Mouse (Mus musculus) bone marrow macrophage, adult 2 months (primary cell): ENCODE measurements around the gene Dctn3. TPM values are rescaled to one million over a fixed set of nuclear protein-coding genes. Genes with fewer than 3 reads are reported as not detected.
A peak's percentile ranks its signal among the peaks of the same experiment; 100 is the strongest.

Source experiments
- H3K27ac ChIP-seq: 2 replicates; pipeline ENCODE4 v1.5.1; 2012; ENCODE audit warnings: low read depth, low read length; ENCODE audit not compliant: insufficient read depth
- H3K4me1 ChIP-seq: 2 replicates; pipeline ENCODE4 v1.6.1; 2012; ENCODE audit warnings: low read length; ENCODE audit not compliant: control insufficient read depth, insufficient read depth
- H3K4me3 ChIP-seq: 2 replicates; pipeline ENCODE4 v1.5.1; 2012; ENCODE audit warnings: mild to moderate bottlenecking, low read length, moderate library complexity; ENCODE audit not compliant: insufficient read depth
- CTCF ChIP-seq: IDR thresholded peaks from 2 replicates; pipeline ENCODE4 v1.5.1; 2012; ENCODE audit warnings: low read depth, mild to moderate bottlenecking, low read length, moderate library complexity
- POLR2A ChIP-seq: IDR thresholded peaks from 2 replicates; pipeline ENCODE4 v1.6.1; 2012; ENCODE audit warnings: mild to moderate bottlenecking, low read depth, low read length, borderline replicate concordance
- polyA plus RNA-seq: library from polyadenylated mRNA; stranded (reverse); fragments of >200 nt; gene quantifications from 2 replicates; pipeline ENCODE4 v1.2.4, GENCODE M21; 2012; ENCODE audit not compliant: missing spikeins, insufficient read depth, insufficient read length

Gene Dctn3
- polyA plus RNA-seq, 1 experiment, result 75.2 TPM

DNA sequence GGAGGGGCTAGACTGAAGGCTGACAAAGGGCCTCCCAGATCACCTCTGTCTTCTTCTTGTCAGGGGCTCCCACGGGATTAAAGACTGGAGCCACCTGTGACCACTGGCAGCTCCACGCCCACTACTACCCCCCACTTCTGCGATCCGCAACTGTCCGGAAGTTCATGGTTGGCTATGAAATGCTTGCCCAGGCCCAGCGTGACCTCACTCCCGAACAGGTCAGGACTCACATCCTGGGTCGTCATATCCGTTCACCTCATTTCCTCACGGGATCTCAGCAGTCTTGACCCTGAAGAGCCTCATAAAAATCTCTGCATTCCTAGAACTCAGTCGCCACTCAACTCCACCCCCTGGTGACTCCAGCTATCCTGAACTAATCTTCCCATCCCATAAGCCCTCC lies 35.1 kb upstream of the Dctn3 start:
- Histone ChIP-seq H3K27ac (no peak overlapping the region), H3K4me3 (no peak overlapping the region), H3K4me1 (peaks cover 15% of the 10 kb centered on the region)
- TF ChIP-seq POLR2A (no peak), CTCF (no peak)

DNA sequence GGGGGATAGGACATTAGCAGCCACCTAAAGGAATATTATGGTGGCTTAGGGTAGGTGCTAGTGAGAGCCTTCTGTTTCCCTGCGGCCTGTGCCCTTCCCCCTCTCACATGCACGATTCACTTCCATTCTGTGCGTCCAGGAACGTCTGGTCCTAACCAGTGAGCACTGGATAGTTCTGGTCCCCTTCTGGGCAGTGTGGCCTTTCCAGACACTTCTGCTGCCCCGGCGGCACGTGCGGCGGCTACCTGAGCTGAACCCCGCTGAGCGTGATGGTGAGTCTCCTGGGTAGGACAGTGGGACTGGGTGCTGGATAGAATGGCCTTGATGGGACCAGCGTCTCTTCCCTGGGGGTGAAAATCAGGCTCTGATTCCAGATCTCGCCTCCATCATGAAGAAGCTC lies 34.4 kb upstream of the Dctn3 start:
- TF ChIP-seq CTCF, result no peak
- TF ChIP-seq POLR2A, result no peak
- Histone ChIP-seq H3K4me3 (no peak overlapping the region), H3K4me1 (peaks cover 15% of the 10 kb centered on the region), H3K27ac (no peak overlapping the region)

DNA sequence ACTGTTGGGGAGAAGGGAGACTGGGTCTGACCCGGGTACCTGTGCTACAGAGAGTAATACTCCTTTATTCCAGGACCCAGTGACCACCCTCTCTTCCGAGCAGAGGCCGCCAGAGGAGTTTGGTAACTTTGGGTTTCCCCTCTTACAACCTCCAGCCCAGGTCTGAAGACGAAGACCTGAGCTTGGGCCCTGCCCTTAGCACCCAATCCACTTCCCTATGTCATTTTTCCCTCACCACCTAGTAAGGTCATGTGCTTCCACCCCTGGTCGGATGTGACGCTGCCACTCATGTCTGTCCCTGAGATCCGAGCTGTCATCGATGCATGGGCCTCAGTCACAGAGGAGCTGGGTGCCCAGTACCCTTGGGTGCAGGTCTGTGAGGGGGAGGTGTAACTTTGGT lies 33.5 kb upstream of the Dctn3 start:
- TF ChIP-seq CTCF (no peak), POLR2A (no peak)
- Histone ChIP-seq H3K27ac (no peak overlapping the region), H3K4me3 (peak overlapping the region; percentile 73), H3K4me1 (peaks cover 9% of the 10 kb centered on the region)

DNA sequence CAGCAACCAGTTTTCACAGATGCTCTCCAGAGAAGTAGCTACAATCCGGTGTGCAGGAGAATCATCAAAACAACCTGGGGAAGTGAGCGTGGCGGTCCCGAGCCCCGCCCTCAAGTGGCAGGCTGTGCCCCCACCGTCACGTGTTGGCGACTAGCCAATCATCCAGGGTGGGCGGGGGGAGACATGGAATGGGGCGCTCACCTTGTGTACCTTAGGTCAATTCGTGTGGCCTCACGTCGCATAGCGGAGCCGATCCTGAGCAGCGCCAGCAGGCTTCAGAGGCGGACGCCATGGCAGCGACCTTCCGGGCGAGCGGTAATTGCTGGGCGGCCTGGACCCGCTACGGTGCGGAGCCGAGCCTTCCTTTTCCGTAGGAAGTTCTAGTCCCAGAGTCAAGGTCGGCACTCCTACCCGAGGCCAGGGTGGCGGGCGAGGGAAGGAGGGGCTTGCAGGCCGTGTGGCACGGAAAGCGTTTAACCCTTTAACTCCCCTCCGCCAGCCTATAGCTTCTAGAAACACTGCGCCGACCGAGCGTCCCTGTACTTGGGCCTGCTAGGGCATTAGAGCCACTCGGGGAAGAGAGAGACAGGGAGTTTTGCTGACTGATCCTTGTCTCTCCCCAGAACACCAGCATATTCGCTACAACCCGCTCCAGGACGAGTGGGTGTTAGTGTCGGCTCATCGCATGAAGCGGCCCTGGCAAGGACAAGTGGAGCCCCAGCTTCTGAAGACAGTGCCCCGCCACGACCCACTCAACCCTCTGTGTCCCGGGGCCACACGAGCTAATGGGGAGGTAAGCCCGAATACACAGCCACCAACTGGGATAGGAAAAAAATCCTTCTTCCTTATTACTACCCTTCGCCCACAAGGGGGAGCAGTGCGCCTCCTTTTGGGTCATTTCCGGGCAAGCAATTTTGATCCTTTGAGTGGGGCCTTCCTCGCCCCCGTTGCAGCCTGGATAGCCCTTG lies 32.7 kb upstream of the Dctn3 start, which contains the start of gene Sigmar1:
Sigmar1 (minus strand) TSS at position 820 of the 968 bp plus-strand sequence.
- peaks cover 5% of the 10 kb centered on the region for H3K4me1 ChIP-seq
- peak within 1 kb of the TSS; percentile 73 for H3K4me3 ChIP-seq
- TF ChIP-seq CTCF (peak; percentile 53; the same call in 1 of the 2 replicates), POLR2A (no peak)
- peak within 1 kb of the TSS; percentile 71 for H3K27ac ChIP-seq

DNA sequence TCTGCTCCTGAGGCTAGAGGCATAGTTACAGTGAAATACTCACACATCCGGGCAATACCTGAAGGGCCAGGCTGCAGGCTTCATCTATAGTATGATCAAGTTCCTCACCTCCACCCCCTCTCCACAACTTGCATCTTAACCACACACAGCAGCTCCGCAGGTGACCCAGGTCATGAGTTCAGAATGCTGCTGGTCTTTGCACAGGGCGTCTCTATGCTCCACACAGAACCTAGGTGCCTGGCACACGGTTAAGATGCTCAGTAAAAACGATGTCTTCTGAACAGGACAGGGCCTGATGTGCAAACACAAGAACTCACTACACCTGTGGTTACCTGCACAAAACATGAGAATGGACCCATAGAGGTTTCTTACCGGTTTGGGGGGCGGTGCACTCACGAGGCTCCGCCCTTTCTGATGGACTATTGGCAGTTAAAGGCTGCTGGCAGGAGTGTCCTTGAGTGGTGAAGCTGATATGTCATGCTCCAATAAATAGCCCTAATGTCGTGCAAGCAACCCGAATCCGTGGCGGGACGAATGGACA lies 31.9 kb upstream of the Dctn3 start, which contains the start of gene Galt:
Galt (plus strand) TSS at position 432 of the 541 bp plus-strand sequence.
- no peak for TF ChIP-seq CTCF
- no peak for TF ChIP-seq POLR2A
- H3K4me1 ChIP-seq, result peaks cover 5% of the 10 kb centered on the region

DNA sequence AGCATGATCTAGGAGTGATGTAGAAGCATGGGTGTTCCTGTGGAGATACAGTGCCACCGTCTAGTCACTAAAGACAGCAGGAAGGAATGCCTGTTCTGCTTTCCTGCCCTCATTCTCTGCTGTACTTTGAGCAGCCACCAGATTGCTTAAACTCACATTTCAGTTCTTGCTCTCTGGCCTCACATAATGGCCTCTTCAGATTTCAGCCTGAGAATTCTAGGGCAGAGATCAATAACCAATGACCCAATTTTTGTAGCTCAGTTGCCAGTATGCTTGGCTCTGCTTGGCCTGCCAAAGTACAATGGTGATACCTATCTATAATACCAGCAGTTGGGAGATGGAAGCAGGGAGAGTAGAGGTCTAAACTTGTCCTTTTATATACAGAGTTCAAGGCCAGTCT lies 22.1 kb upstream of the Dctn3 start:
- H3K4me1 ChIP-seq, result no peaks in the 10 kb centered on the region; the same call in 1 of the 2 replicates
- TF ChIP-seq CTCF, result no peak
- no peak for TF ChIP-seq POLR2A
- no peak overlapping the region for H3K27ac ChIP-seq
- no peak overlapping the region for H3K4me3 ChIP-seq

More for the DNA sequence above, 31.9 kb upstream of the Dctn3 start, which contains the start of gene Galt:
- Histone ChIP-seq H3K27ac (peak within 1 kb of the TSS; percentile 71), H3K4me3 (peak within 1 kb of the TSS; percentile 73)

DNA sequence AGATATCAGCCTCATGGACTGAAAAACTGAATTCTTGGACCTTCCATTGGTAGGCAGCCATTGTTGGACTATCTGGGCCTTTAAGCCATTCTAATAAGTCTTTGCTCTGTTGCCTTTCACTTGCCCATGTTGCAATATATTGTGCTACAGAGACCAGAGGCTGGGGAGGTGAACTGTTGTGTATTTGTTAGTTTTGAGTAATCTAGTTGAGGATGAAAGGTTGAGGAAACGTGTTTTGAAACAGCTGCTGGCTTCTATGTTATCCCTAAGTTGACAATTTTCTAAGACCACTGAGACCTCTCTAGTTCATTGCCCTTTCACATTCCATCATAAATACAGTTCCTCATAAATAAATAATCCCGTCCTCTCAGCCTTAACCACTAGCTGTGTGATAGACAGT lies 21.2 kb upstream of the Dctn3 start:
- Histone ChIP-seq H3K4me1 (peaks cover 9% of the 10 kb centered on the region), H3K4me3 (no peak overlapping the region), H3K27ac (no peak overlapping the region)
- TF ChIP-seq POLR2A, result no peak
- no peak for TF ChIP-seq CTCF

DNA sequence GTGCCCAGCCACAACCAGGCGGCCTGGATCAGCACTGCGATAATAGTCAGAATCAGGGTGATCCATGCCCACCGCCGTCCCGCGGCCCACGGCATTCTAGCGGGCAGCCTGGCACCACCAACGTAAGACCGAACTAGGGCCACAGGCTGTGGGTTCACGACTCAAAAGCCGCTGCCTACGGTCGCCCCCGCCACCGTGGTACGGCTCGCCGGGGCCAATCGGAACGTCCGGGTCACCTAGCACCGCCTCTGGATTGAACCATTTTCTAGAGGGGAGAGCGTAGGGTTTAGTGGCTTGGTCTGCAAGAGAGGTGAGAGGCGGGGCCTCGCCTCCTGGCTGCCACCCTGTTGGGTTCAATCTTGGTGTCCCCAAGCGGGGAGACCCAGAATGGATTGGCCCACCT lies 18.2 kb upstream of the Dctn3 start:
- Histone ChIP-seq H3K27ac (peak overlapping the region; percentile 84), H3K4me1 (peaks cover 12% of the 10 kb centered on the region), H3K4me3 (peak overlapping the region; percentile 88)
- TF ChIP-seq CTCF (no peak), POLR2A (no peak)

DNA sequence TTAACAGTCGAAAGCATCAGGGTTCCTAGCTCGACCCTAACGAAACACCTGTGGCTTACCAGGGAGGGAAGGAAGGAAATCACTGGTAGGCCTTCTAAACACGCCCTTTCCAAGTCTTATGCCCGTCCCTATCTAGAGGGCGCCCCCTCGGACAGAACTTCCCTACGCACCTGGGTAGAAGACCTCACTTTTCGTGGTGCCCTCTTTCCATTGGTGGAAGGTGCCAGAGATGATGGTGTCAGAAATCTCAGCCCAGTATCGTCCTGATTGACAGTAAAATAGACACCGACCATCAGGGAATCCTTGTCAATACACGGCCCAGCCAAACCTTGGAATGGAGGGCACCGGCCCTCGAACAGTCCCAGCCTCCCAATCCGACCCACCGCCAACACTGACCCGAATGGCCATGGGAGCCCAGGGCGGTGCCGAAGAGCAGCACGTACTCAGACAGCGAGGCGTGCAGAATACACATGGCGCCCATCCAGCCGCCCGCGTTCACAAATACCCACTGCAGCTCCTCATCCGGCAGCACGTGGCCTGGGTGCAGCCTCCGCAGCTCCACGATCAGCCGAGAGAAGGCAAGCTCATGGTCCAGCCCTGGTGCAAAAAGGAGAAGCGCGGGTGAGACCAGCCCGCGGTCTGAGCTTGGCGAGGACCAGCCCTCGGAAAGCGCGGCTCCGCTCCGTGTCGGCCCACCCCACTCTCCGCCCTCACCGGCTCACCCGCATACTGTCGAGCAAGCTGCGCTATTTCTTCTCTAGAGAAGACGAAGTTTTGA lies 17.6 kb upstream of the Dctn3 start:
- peak overlapping the region; percentile 84 for H3K27ac ChIP-seq
- peaks cover 12% of the 10 kb centered on the region for H3K4me1 ChIP-seq
- TF ChIP-seq POLR2A (no peak), CTCF (no peak)
- peak overlapping the region; percentile 88 for H3K4me3 ChIP-seq

DNA sequence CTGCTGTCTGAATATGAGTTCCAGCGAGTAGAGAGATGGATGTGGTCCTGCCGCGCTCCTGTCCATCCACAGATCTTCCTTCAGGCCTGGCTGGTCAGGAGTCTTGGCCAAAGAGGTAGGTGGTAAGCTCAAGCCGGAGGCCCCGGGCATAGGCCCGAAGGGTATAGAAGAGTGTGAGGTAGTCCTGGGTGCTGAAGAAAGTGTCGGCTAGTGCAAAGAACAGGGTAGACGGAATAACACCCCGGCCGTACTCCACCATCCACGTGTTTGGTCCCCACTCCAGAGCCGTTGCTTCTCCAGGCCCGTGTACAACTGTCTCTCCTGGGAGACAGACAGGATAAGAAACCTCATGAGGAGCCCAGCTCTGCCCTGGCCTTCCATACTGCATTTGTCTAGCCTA lies 16.3 kb upstream of the Dctn3 start:
- TF ChIP-seq POLR2A (no peak), CTCF (no peak)
- H3K4me3 ChIP-seq, result no peak overlapping the region; the same call in 1 of the 2 replicates

More for the DNA sequence above, 16.3 kb upstream of the Dctn3 start:
- H3K27ac ChIP-seq, result no peak overlapping the region
- peaks cover 12% of the 10 kb centered on the region for H3K4me1 ChIP-seq
